Mouse (Mus musculus) cerebellum, adult 2 months (tissue): Measurements from ENCODE around the gene Tdgf1.

ENCODE experiments used
- CTCF ChIP-seq: fragments of 200-500 bp; IDR thresholded peaks from 2 replicates; pipeline ENCODE4 v1.5.1; 2011; ENCODE audit warnings: low read depth, mild to moderate bottlenecking, control low read depth, low read length, moderate library complexity, borderline replicate concordance; ENCODE audit not compliant: insufficient read depth
- POLR2A ChIP-seq: fragments of 200-500 bp; IDR thresholded peaks from 2 replicates; pipeline ENCODE4 v1.6.1; 2011; ENCODE audit warnings: low read length, control low read depth, borderline replicate concordance; ENCODE audit not compliant: insufficient read depth

DNA sequence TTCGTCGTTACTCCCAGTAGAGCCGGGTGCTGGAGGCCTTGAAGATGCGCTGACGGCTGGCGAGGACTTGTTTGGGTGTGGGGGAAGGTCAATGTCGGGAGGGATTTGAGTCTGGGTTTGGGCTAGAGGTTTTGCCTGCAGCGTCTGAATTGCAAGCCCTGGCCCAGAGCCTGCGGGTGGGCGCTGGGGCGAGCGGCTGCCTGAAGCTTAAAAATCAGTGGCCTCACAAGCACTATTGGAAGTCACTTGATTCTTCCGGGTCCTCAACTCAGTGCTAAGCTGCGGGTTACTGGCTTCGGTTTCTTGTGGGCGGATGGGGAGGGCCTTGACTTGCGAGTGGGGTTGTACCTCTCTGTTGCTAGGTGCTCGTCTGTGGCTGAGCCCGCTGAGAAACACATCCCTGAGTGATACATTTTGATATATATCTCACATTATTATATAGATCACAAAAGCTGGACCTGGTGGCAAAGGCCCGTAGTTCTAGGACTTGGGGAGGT lies 638 bp upstream of the Tdgf1 start:
- no peak for TF ChIP-seq CTCF
- no peak for TF ChIP-seq POLR2A
